Mouse (Mus musculus) limb, embryonic 11.5 days (tissue): ENCODE results near the gene Rnaseh1. TPM values are rescaled to one million over a fixed set of nuclear protein-coding genes. Genes with fewer than 3 reads are reported as not detected.
A peak's percentile ranks its signal among the peaks of the same experiment; 100 is the strongest.

Experiments
- ATAC-seq: fragments of 200-750 bp; cut with Nextera tagmentation; 2 replicates; pipeline ENCODE4 v1.8.0; 2017; ENCODE audit warnings: low read depth; ENCODE audit not compliant: insufficient number of reproducible peaks, low FRiP score, low TSS enrichment
- DNase-seq: peaks from one replicate; pipeline ENCODE4 v3.0.0-alpha.2; 2015; ENCODE audit warnings: low spot score
- H3K27ac ChIP-seq: fragments of 300-500 bp; sonication (generic); replicated peaks from 2 replicates; pipeline ENCODE4 v1.5.1; 2014; ENCODE audit warnings: low read depth, mild to moderate bottlenecking, low read length
- H3K27me3 ChIP-seq: fragments of 300-500 bp; sonication (generic); 2 replicates; pipeline ENCODE4 v1.6.1; 2014; ENCODE audit warnings: mild to moderate bottlenecking, low read length, mixed read lengths; ENCODE audit not compliant: control insufficient read depth, insufficient read depth
- H3K36me3 ChIP-seq: fragments of 300-500 bp; sonication (generic); 2 replicates; pipeline ENCODE4 v1.6.1; 2014; ENCODE audit warnings: mild to moderate bottlenecking, low read length, moderate library complexity, mixed read lengths; ENCODE audit not compliant: control insufficient read depth, insufficient read depth
- H3K4me1 ChIP-seq: fragments of 300-500 bp; sonication (generic); 2 replicates; pipeline ENCODE4 v1.6.1; 2014; ENCODE audit warnings: low read length, mixed read lengths; ENCODE audit not compliant: control insufficient read depth, insufficient read depth
- H3K4me2 ChIP-seq: fragments of 300-500 bp; sonication (generic); 2 replicates; pipeline ENCODE4 v1.6.1; 2014; ENCODE audit warnings: low read depth, mild to moderate bottlenecking, moderate library complexity; ENCODE audit not compliant: severe bottlenecking
- H3K4me3 ChIP-seq: fragments of 300-500 bp; sonication (generic); 2 replicates; pipeline ENCODE4 v1.5.1; 2014; ENCODE audit warnings: low read depth, low read length
- H3K9ac ChIP-seq: fragments of 300-500 bp; sonication (generic); 2 replicates; pipeline ENCODE4 v1.6.1; 2014; ENCODE audit warnings: mild to moderate bottlenecking, low read length
- H3K9me3 ChIP-seq: fragments of 300-500 bp; sonication (generic); 2 replicates; pipeline ENCODE4 v1.6.1; 2016; ENCODE audit warnings: low read length; ENCODE audit not compliant: control insufficient read depth
- WGBS: fragments of 180-500 bp; shearing (Covaris S2); extraction: QIAGEN DNeasy Blood & Tissue Kit; methylation state at CpG from one replicate; pipeline ENCODE4 v1.1.7; 2014; 5-methylcytosine and 5-hydroxymethylcytosine counted together
- polyA plus RNA-seq: library from polyadenylated mRNA; unstranded; fragments of >200 nt; fragmentation: Nextera tagmentation; extraction: Ambion mirVana; gene quantifications from 2 replicates; pipeline ENCODE4 v1.2.1, GENCODE M21; 2014

Rnaseh1 gene
- polyA plus RNA-seq, 1 experiment from 2014 or later: 32.5 TPM

GRCm38 (mm10) chr12:28635535-28636476 lies 13.6 kb upstream of the Rnaseh1 start, which contains the start of gene Rps7:
Gene Rps7, minus strand, starts transcription at chr12:28635953.
- peaks cover 26% of the 10 kb centered on the region for H3K36me3 ChIP-seq
- H3K9me3 ChIP-seq: no peaks in the 10 kb centered on the region
- peak within 1 kb of the TSS; percentile 93 for H3K9ac ChIP-seq
- peaks cover 6% of the 10 kb centered on the region; the same call in 1 of the 2 replicates for H3K4me1 ChIP-seq
- no peaks in the 10 kb centered on the region for H3K27me3 ChIP-seq
- H3K27ac ChIP-seq: no peak within 1 kb of the TSS; the same call in none of the 2 replicates
- H3K4me3 ChIP-seq: peak within 1 kb of the TSS; percentile 91
- DNase-seq (peak; percentile 95), ATAC-seq (peak; percentile 92)
- 6% methylated on average over 67 of the region's 69 CpGs for WGBS
- peak within 1 kb of the TSS; percentile 69 for H3K4me2 ChIP-seq

GRCm38 (mm10) chr12:28636543-28636942 lies 12.9 kb upstream of the Rnaseh1 start:
- DNase-seq (no peak), ATAC-seq (no peak)
- WGBS: 87% methylated on average over 6 of the region's 6 CpGs
- H3K4me1 ChIP-seq: peaks cover 6% of the 10 kb centered on the region; the same call in 1 of the 2 replicates
- no peaks in the 10 kb centered on the region for H3K27me3 ChIP-seq
- peaks cover 22% of the 10 kb centered on the region for H3K36me3 ChIP-seq
- H3K4me2 ChIP-seq: no peak overlapping the region
- H3K9ac ChIP-seq: no peak overlapping the region
- H3K4me3 ChIP-seq: no peak overlapping the region
- H3K9me3 ChIP-seq: no peaks in the 10 kb centered on the region
- no peak overlapping the region for H3K27ac ChIP-seq

GRCm38 (mm10) chr12:28638778-28639177 lies 10.6 kb upstream of the Rnaseh1 start:
- Histone ChIP-seq H3K27ac (no peak overlapping the region), H3K4me3 (no peak overlapping the region), H3K36me3 (peaks cover 5% of the 10 kb centered on the region), H3K9me3 (no peaks in the 10 kb centered on the region), H3K27me3 (no peaks in the 10 kb centered on the region), H3K4me1 (peaks cover 6% of the 10 kb centered on the region; the same call in 1 of the 2 replicates), H3K9ac (no peak overlapping the region), H3K4me2 (no peak overlapping the region)
- no peak for DNase-seq
- no peak for ATAC-seq
- 81% methylated on average over 2 of the region's 2 CpGs for WGBS

GRCm38 (mm10) chr12:28662628-28663027 lies 13.2 kb downstream of the Rnaseh1 start:
- H3K4me1 ChIP-seq: no peaks in the 10 kb centered on the region
- no peak overlapping the region for H3K9ac ChIP-seq
- H3K36me3 ChIP-seq: peaks cover 2% of the 10 kb centered on the region; the same call in 1 of the 2 replicates
- H3K4me3 ChIP-seq: no peak overlapping the region
- no peak for DNase-seq
- H3K9me3 ChIP-seq: no peaks in the 10 kb centered on the region
- WGBS: 91% methylated on average over 4 of the region's 4 CpGs
- H3K27me3 ChIP-seq: no peaks in the 10 kb centered on the region
- no peak overlapping the region for H3K4me2 ChIP-seq
- no peak overlapping the region for H3K27ac ChIP-seq
- no peak for ATAC-seq

DNA sequence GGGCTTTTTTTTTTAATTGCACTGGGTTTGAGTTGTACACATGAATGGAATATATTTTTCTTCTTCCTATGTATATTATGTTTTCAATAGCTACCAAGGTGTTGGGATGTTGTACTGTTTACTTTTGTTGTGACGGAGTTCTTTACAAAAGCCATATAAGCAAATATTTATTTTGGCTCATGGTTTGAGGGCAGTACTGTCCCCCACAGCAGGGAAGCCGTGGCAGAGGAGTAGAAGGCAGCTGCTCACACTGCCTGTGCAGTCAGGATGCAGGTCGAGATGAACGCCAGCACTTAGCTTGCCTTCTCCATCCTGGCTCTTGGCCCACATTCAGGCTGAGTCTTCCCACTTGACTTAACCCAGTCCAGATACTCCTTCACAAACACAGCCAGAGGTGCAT lies 17.3 kb downstream of the Rnaseh1 start:
- WGBS: 81% methylated on average over 4 of the region's 4 CpGs
- no peaks in the 10 kb centered on the region for H3K9me3 ChIP-seq
- ATAC-seq (no peak), DNase-seq (no peak)
- no peaks in the 10 kb centered on the region for H3K27me3 ChIP-seq
- no peak overlapping the region for H3K27ac ChIP-seq
- H3K4me3 ChIP-seq: no peak overlapping the region
- no peaks in the 10 kb centered on the region for H3K4me1 ChIP-seq
- no peak overlapping the region for H3K4me2 ChIP-seq
- H3K9ac ChIP-seq: no peak overlapping the region
- H3K36me3 ChIP-seq: no peaks in the 10 kb centered on the region

- no peak for ATAC-seq
- Histone ChIP-seq H3K27ac (no peak overlapping the region), H3K4me3 (no peak overlapping the region), H3K4me2 (no peak overlapping the region), H3K36me3 (no peaks in the 10 kb centered on the region), H3K27me3 (no peaks in the 10 kb centered on the region), H3K9ac (no peak overlapping the region), H3K9me3 (no peaks in the 10 kb centered on the region), H3K4me1 (no peaks in the 10 kb centered on the region)
- no peak for DNase-seq
- 33% methylated on average over 8 of the region's 8 CpGs for WGBS
Measured at GRCm38 (mm10) chr12:28667287-28667686, 17.9 kb downstream of the Rnaseh1 start.

DNA sequence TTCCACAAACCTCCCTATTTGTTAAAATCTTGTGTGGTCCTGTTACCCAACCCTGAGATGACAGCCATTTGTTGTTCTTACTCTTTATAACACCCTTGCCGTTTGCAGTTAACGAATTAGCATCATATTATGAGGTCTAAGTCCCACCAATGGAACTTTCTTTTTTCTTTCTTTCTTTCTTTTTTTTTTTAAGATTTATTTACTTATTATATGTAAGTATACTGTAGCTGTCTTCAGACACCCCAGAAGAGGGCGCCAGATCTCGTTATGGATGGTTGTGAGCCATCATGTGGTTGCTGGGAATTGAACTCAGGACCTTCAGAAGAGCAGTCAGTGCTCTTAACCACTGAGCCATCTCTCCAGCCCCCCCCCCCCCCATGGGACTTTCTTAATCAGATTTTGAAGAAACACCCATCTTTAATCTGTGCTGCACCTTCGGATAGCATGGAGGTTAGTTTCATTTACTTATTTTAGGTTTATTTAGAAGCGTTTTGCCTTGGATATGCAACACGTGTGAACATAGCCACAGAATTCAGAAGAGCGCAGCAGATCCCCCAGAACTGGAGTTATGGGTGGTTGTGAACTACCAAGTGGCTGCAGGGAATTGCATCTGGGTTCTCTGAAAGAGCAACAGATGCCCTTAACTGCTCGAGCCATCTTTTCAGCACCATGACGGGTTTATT lies 24.8 kb downstream of the Rnaseh1 start:
- Histone ChIP-seq H3K4me3 (no peak overlapping the region), H3K27ac (no peak overlapping the region), H3K4me1 (no peaks in the 10 kb centered on the region), H3K27me3 (no peaks in the 10 kb centered on the region), H3K36me3 (no peaks in the 10 kb centered on the region; the same call in 1 of the 2 replicates), H3K9me3 (0 out of 2 replicates have a peak, but pooled peaks cover 2% of the 10 kb centered on the region), H3K9ac (no peak overlapping the region), H3K4me2 (no peak overlapping the region; the same call in 1 of the 2 replicates)
- peak; percentile 22 for DNase-seq
- WGBS: 86% methylated on average over 10 of the region's 10 CpGs
- ATAC-seq: no peak
